Mouse (Mus musculus): Measurements from ENCODE around the gene Crocc2.

GRCm38 (mm10) chr1:93238201-93238600, 69.7 kb downstream of the Crocc2 start:
- TF ChIP-seq CTCF (IDR thresholded peaks at IDR 0.05; ENCODE audit: low read depth) (peak; percentile 44), EP300 (IDR thresholded peaks at IDR 0.05; ENCODE audit: low read depth) (no peak)
